Mouse (Mus musculus) heart, embryonic 14.5 days (tissue): ENCODE measurements around the gene Scrt2. TPM values are rescaled to one million over a fixed set of nuclear protein-coding genes. Genes with fewer than 3 reads are reported as not detected.
A peak's percentile ranks its signal among the peaks of the same experiment; 100 is the strongest.

Experiments used
- ATAC-seq: fragments of 200-750 bp; cut with Nextera tagmentation; 2 replicates; pipeline ENCODE4 v1.8.0; 2017; ENCODE audit warnings: low read depth, moderate TSS enrichment; ENCODE audit not compliant: insufficient number of reproducible peaks, insufficient read depth, low FRiP score
- H3K27ac ChIP-seq, 2 experiments: fragments of 200-500 bp in 1 of 2; fragments of 300-500 bp in 1 of 2; sonication (generic) in 1 of 2; replicated peaks in 1 of 2; 2 replicates each; pipeline ENCODE4 v1.5.1; 2012 to 2014; ENCODE audit warnings: low read depth in 2 of 2, low read length in 2 of 2, control low read depth in 1 of 2, mild to moderate bottlenecking in 1 of 2, mixed read lengths in 1 of 2; ENCODE audit not compliant: control insufficient read depth in 1 of 2, insufficient read depth in 1 of 2
- H3K27me3 ChIP-seq: fragments of 300-500 bp; sonication (generic); 2 replicates; pipeline ENCODE4 v1.6.1; 2014; ENCODE audit warnings: mild to moderate bottlenecking, low read length, control low read depth; ENCODE audit not compliant: control insufficient read depth, insufficient read depth
- H3K36me3 ChIP-seq: fragments of 300-500 bp; sonication (generic); 2 replicates; pipeline ENCODE4 v1.6.1; 2014; ENCODE audit warnings: mild to moderate bottlenecking, control low read depth, low read length, mixed read lengths; ENCODE audit not compliant: control insufficient read depth, insufficient read depth
- H3K4me1 ChIP-seq, 2 experiments: fragments of 200-500 bp in 1 of 2; fragments of 300-500 bp in 1 of 2; sonication (generic) in 1 of 2; 2 replicates each; pipeline ENCODE4 v1.6.1; 2012 to 2014; ENCODE audit warnings: low read length in 2 of 2, control low read depth in 1 of 2, mixed read lengths in 1 of 2; ENCODE audit not compliant: control insufficient read depth in 2 of 2, insufficient read depth in 2 of 2
- H3K4me2 ChIP-seq: fragments of 300-500 bp; sonication (generic); 2 replicates; pipeline ENCODE4 v1.6.1; 2014; ENCODE audit warnings: mild to moderate bottlenecking, low read length
- H3K4me3 ChIP-seq, 2 experiments: fragments of 200-500 bp in 1 of 2; fragments of 300-500 bp in 1 of 2; sonication (generic) in 1 of 2; 2 replicates each; pipeline ENCODE4 v1.5.1; 2012 to 2014; ENCODE audit warnings: low read length in 2 of 2, mild to moderate bottlenecking in 2 of 2, control low read depth in 1 of 2, low read depth in 1 of 2, moderate library complexity in 1 of 2; ENCODE audit not compliant: control insufficient read depth in 1 of 2, insufficient read depth in 1 of 2
- H3K9ac ChIP-seq: fragments of 300-500 bp; sonication (generic); 2 replicates; pipeline ENCODE4 v1.6.1; 2014; ENCODE audit warnings: mild to moderate bottlenecking, low read length
- H3K9me3 ChIP-seq: fragments of 300-500 bp; sonication (generic); 2 replicates; pipeline ENCODE4 v1.6.1; 2016; ENCODE audit warnings: low read length, control low read depth; ENCODE audit not compliant: control insufficient read depth
- WGBS: fragments of 180-500 bp; shearing (Covaris S2); extraction: QIAGEN DNeasy Blood & Tissue Kit; methylation state at CpG from one replicate; pipeline ENCODE4 v1.1.7; 2014; 5-methylcytosine and 5-hydroxymethylcytosine counted together
- polyA plus RNA-seq: library from polyadenylated mRNA; unstranded; fragments of >200 nt; fragmentation: Nextera tagmentation; extraction: Ambion mirVana; gene quantifications from 2 replicates; pipeline ENCODE4 v1.2.1, GENCODE M21; 2014

Scrt2 gene
- polyA plus RNA-seq, 1 experiment from 2014 or later = not detected

GRCm38 (mm10) chr2:152140941-152141340 is 59.6 kb downstream of the Scrt2 start:
- peaks cover 2 to 26% of the 10 kb centered on the region in 2 experiments; a peak in 2 of 4 replicates for H3K4me1 ChIP-seq
- no peak overlapping the region for H3K27ac ChIP-seq
- WGBS = 50% methylated on average over 11 of the region's 11 CpGs
- no peaks in the 10 kb centered on the region for H3K9me3 ChIP-seq
- no peak for ATAC-seq
- H3K36me3 ChIP-seq = no peaks in the 10 kb centered on the region
- no peak overlapping the region for H3K9ac ChIP-seq
- H3K4me2 ChIP-seq = no peak overlapping the region
- no peak overlapping the region for H3K4me3 ChIP-seq
- H3K27me3 ChIP-seq = peaks cover 56% of the 10 kb centered on the region

- peak overlapping the region; percentile 88 for H3K4me2 ChIP-seq
- no peaks in the 10 kb centered on the region for H3K9me3 ChIP-seq
- H3K27ac ChIP-seq = no peak overlapping the region
- H3K4me1 ChIP-seq = peaks cover 2 to 26% of the 10 kb centered on the region in 2 experiments; a peak in 2 of 4 replicates
- H3K9ac ChIP-seq = peak overlapping the region; percentile 57
- ATAC-seq = no peak
- H3K36me3 ChIP-seq = no peaks in the 10 kb centered on the region
- peaks cover 56% of the 10 kb centered on the region for H3K27me3 ChIP-seq
- WGBS = 30% methylated on average over 1 of the region's 1 CpGs
- H3K4me3 ChIP-seq = peak overlapping the region; percentile 48 to 55; a peak in 3 of 4 replicates
These were observed 60.2 kb downstream of the Scrt2 start for GRCm38 (mm10) chr2:152141491-152141890.

GRCm38 (mm10) chr2:152142046-152142445 is 60.7 kb downstream of the Scrt2 start:
- Histone ChIP-seq H3K27ac (0 out of 4 replicates have a peak overlapping the region, but pooled peaks of 1 of the 2 experiments have one; percentile 8), H3K9me3 (no peaks in the 10 kb centered on the region), H3K27me3 (peaks cover 58% of the 10 kb centered on the region), H3K4me1 (peaks cover 2 to 26% of the 10 kb centered on the region in 2 experiments; a peak in 2 of 4 replicates), H3K4me3 (peak overlapping the region; percentile 48 to 55), H3K9ac (peak overlapping the region; percentile 57), H3K4me2 (peak overlapping the region; percentile 88), H3K36me3 (no peaks in the 10 kb centered on the region)
- WGBS = 4% methylated on average over 13 of the region's 13 CpGs
- ATAC-seq = peak; percentile 38

GRCm38 (mm10) chr2:152142571-152142970 is 61.2 kb downstream of the Scrt2 start:
- Histone ChIP-seq H3K4me2 (peak overlapping the region; percentile 88), H3K4me1 (peaks cover 2 to 26% of the 10 kb centered on the region in 2 experiments; a peak in 2 of 4 replicates), H3K27me3 (peaks cover 59% of the 10 kb centered on the region), H3K36me3 (no peaks in the 10 kb centered on the region), H3K4me3 (peak overlapping the region; percentile 48 to 55; a peak in 3 of 4 replicates), H3K27ac (no peak overlapping the region), H3K9ac (no peak overlapping the region; the same call in 1 of the 2 replicates), H3K9me3 (no peaks in the 10 kb centered on the region)
- 3% methylated on average over 11 of the region's 11 CpGs for WGBS
- ATAC-seq = no peak

- Histone ChIP-seq H3K9ac (peak within 1 kb of the TSS; percentile 67), H3K4me2 (peak within 1 kb of the TSS; percentile 88), H3K9me3 (no peaks in the 10 kb centered on the region), H3K27me3 (peaks cover 59% of the 10 kb centered on the region), H3K4me3 (peak within 1 kb of the TSS; percentile 48 to 55), H3K36me3 (no peaks in the 10 kb centered on the region), H3K4me1 (peaks cover 2 to 26% of the 10 kb centered on the region in 2 experiments; a peak in 2 of 4 replicates), H3K27ac (peak within 1 kb of the TSS in 1 of 2 experiments; percentile 6; a peak in 1 of 4 replicates)
- WGBS = 1% methylated on average over 108 of the region's 118 CpGs
- ATAC-seq = peak; percentile 70
These were observed 62.2 kb downstream of the Scrt2 start, which contains the start of gene Tcf15 for GRCm38 (mm10) chr2:152143279-152144157. Gene Tcf15 (plus strand): TSS chr2:152143561.

GRCm38 (mm10) chr2:152144158-152144450 is 62.8 kb downstream of the Scrt2 start:
- peaks cover 2 to 26% of the 10 kb centered on the region in 2 experiments; a peak in 2 of 4 replicates for H3K4me1 ChIP-seq
- H3K36me3 ChIP-seq = no peaks in the 10 kb centered on the region
- peak overlapping the region; percentile 67 for H3K9ac ChIP-seq
- H3K27ac ChIP-seq = peak overlapping the region in 1 of 2 experiments; percentile 6; a peak in 1 of 4 replicates
- WGBS = 17% methylated on average over 9 of the region's 9 CpGs
- no peak for ATAC-seq
- no peaks in the 10 kb centered on the region for H3K9me3 ChIP-seq
- H3K4me2 ChIP-seq = peak overlapping the region; percentile 88
- peaks cover 59% of the 10 kb centered on the region for H3K27me3 ChIP-seq
- H3K4me3 ChIP-seq = peak overlapping the region; percentile 43 to 55

- WGBS = 67% methylated on average over 5 of the region's 5 CpGs
- H3K4me1 ChIP-seq = peaks cover 2 to 26% of the 10 kb centered on the region in 2 experiments; a peak in 2 of 4 replicates
- no peaks in the 10 kb centered on the region for H3K36me3 ChIP-seq
- peak overlapping the region; percentile 43 to 55 for H3K4me3 ChIP-seq
- H3K4me2 ChIP-seq = peak overlapping the region; percentile 88
- peaks cover 59% of the 10 kb centered on the region for H3K27me3 ChIP-seq
- no peak overlapping the region for H3K27ac ChIP-seq
- peak overlapping the region; percentile 67 for H3K9ac ChIP-seq
- no peak for ATAC-seq
- H3K9me3 ChIP-seq = no peaks in the 10 kb centered on the region
These were observed 63.2 kb downstream of the Scrt2 start for GRCm38 (mm10) chr2:152144501-152144900.
